Mouse (Mus musculus): Measurements from ENCODE around the gene Ppp1r35. TPM values are rescaled to one million over a fixed set of nuclear protein-coding genes. Genes with fewer than 3 reads are reported as not detected.

Ppp1r35 gene
- total RNA-seq, 1 experiment = 27.6 TPM

DNA sequence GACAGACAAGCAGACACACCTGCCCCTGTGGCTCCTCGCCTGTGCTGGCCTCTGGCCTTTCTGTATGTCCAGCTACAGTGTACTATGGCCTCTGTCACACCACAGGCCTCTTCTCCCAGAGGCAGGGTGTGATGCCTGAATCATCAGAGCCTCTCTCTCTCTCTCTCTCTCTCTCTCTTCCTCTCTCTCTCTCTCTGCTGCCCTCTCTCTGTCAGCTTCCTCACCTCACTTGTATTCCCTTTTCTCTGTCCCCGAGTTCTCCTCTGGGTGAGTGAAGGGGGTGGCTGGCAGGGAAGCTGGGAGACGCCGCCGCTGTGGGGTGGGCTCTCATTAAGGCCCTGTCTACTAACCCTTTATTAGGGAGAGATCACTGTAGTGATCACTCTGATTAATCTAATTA is 40.1 kb upstream of the Ppp1r35 start:
- no peak overlapping the region for H3K27ac ChIP-seq (ENCODE audit: insufficient read depth, low read depth, low read length, poor library complexity, severe bottlenecking)

DNA sequence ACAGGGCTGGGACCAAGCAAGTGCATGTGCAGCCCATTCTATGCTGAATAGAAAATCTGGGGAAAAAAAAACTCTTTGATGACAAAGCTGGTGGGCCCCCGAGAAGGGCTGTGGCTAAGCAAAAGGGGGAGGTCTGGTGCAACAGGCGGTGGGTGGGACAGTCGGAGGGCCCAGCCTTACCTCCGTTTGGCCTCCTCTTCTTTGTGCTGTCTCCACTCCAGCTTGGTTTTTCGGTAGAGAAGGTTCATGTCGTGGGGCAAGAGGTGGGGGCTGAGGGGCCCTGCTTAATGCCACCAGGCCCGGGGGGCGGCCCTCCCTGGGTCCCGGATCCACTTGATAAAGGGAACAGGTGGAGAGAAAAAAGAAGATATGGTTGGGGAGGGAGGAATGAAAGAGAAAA is 39.2 kb upstream of the Ppp1r35 start:
- Histone ChIP-seq H3K4me1 (ENCODE audit: control insufficient read depth in 2 of 2, insufficient read depth in 2 of 2, low read length in 2 of 2, poor library complexity in 1 of 2) (peaks cover 2 to 34% of the 10 kb centered on the region in 2 experiments; a peak in 3 of 4 replicates), H3K36me3 (ENCODE audit: control insufficient read depth, insufficient read depth, low read length, poor library complexity, severe bottlenecking) (peaks cover 9% of the 10 kb centered on the region; the same call in 1 of the 2 replicates), H3K9ac (ENCODE audit: insufficient read depth, low read depth, low read length, poor library complexity, severe bottlenecking) (no peak overlapping the region; the same call in 1 of the 2 replicates), H3K9me3 (ENCODE audit: control insufficient read depth, insufficient read depth, low read depth, low read length) (no peaks in the 10 kb centered on the region), H3K4me3 (ENCODE audit: insufficient read depth in 1 of 2, low read depth in 1 of 2, low read length in 2 of 2, poor library complexity in 1 of 2, severe bottlenecking in 1 of 2) (no peak overlapping the region), H3K27ac (ENCODE audit: insufficient read depth, low read depth, low read length, poor library complexity, severe bottlenecking) (no peak overlapping the region)
- DNase-seq (ENCODE audit: low read depth, low spot score) = no peak
- in situ Hi-C loops (cut with MboI; ENCODE audit: low sequenced_read_pairs in 2 of 2, unreplicated experiment in 2 of 2) = no loop called here
- no peak for TF ChIP-seq ZNF384 (IDR thresholded peaks at IDR 0.05; ENCODE audit: low read depth, low read length)
- TF ChIP-seq HCFC1 (IDR thresholded peaks at IDR 0.05; ENCODE audit: borderline replicate concordance, insufficient read depth, low read length) = no peak
- no peak for TF ChIP-seq ZC3H11A (IDR thresholded peaks at IDR 0.05; ENCODE audit: borderline replicate concordance, low read depth, low read length)
- no peak for TF ChIP-seq MAFK (IDR thresholded peaks at IDR 0.05; ENCODE audit: insufficient read depth, low read depth, low read length)
- no peak for TF ChIP-seq CHD2 (IDR thresholded peaks at IDR 0.05; ENCODE audit: low read depth, low read length)

More for the DNA sequence above, 40.1 kb upstream of the Ppp1r35 start:
- Histone ChIP-seq H3K9ac (ENCODE audit: insufficient read depth, low read depth, low read length, poor library complexity, severe bottlenecking) (no peak overlapping the region), H3K4me3 (ENCODE audit: insufficient read depth in 1 of 2, low read depth in 1 of 2, low read length in 2 of 2, poor library complexity in 1 of 2, severe bottlenecking in 1 of 2) (no peak overlapping the region), H3K4me1 (ENCODE audit: control insufficient read depth in 2 of 2, insufficient read depth in 2 of 2, low read length in 2 of 2, poor library complexity in 1 of 2) (peaks cover 2 to 36% of the 10 kb centered on the region in 2 experiments; a peak in 3 of 4 replicates), H3K9me3 (ENCODE audit: control insufficient read depth, insufficient read depth, low read depth, low read length) (no peaks in the 10 kb centered on the region), H3K36me3 (ENCODE audit: control insufficient read depth, insufficient read depth, low read length, poor library complexity, severe bottlenecking) (peaks cover 9% of the 10 kb centered on the region; the same call in 1 of the 2 replicates)
- in situ Hi-C loops (cut with MboI; ENCODE audit: low sequenced_read_pairs in 2 of 2, unreplicated experiment in 2 of 2) = no loop called here
- DNase-seq (ENCODE audit: low read depth, low spot score) = no peak
- TF ChIP-seq MAFK (IDR thresholded peaks at IDR 0.05; ENCODE audit: insufficient read depth, low read depth, low read length) (no peak), HCFC1 (IDR thresholded peaks at IDR 0.05; ENCODE audit: borderline replicate concordance, insufficient read depth, low read length) (no peak), ZC3H11A (IDR thresholded peaks at IDR 0.05; ENCODE audit: borderline replicate concordance, low read depth, low read length) (no peak), ZNF384 (IDR thresholded peaks at IDR 0.05; ENCODE audit: low read depth, low read length) (no peak), CHD2 (IDR thresholded peaks at IDR 0.05; ENCODE audit: low read depth, low read length) (no peak)

DNA sequence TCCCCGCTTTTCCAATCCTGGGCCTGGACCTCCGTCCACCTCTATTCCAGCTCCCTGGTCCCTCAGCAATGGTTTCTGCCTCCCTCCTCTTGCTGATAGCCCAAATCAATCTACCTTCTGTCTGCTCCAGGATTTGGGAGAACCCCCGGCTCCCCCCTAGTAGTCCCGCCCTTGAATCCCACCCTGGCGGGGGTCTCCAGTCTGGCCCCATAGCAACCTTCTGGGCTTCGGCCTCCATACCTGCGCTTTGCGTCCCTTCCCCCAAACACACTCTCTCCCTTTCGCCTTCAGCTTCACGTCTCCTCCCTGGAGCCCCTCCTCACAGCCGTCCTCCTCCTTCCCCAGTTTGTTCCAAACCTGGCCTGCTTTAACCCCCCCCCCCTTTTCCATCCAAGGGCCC is 38.1 kb upstream of the Ppp1r35 start:
- Histone ChIP-seq H3K4me1 (ENCODE audit: control insufficient read depth in 2 of 2, insufficient read depth in 2 of 2, low read length in 2 of 2, poor library complexity in 1 of 2) (peaks cover 2 to 26% of the 10 kb centered on the region in 2 experiments; a peak in 3 of 4 replicates), H3K27ac (ENCODE audit: insufficient read depth, low read depth, low read length, poor library complexity, severe bottlenecking) (no peak overlapping the region), H3K9ac (ENCODE audit: insufficient read depth, low read depth, low read length, poor library complexity, severe bottlenecking) (peak overlapping the region; percentile 66; the same call in 1 of the 2 replicates), H3K4me3 (ENCODE audit: insufficient read depth in 1 of 2, low read depth in 1 of 2, low read length in 2 of 2, poor library complexity in 1 of 2, severe bottlenecking in 1 of 2) (peak overlapping the region; percentile 90 to 98), H3K9me3 (ENCODE audit: control insufficient read depth, insufficient read depth, low read depth, low read length) (no peaks in the 10 kb centered on the region), H3K36me3 (ENCODE audit: control insufficient read depth, insufficient read depth, low read length, poor library complexity, severe bottlenecking) (peaks cover 4% of the 10 kb centered on the region; the same call in 1 of the 2 replicates)
- DNase-seq (ENCODE audit: low read depth, low spot score) = no peak
- in situ Hi-C loops (cut with MboI; ENCODE audit: low sequenced_read_pairs in 2 of 2, unreplicated experiment in 2 of 2) = no loop called here
- TF ChIP-seq ZNF384 (IDR thresholded peaks at IDR 0.05; ENCODE audit: low read depth, low read length) = no peak
- no peak for TF ChIP-seq MAFK (IDR thresholded peaks at IDR 0.05; ENCODE audit: insufficient read depth, low read depth, low read length)
- TF ChIP-seq HCFC1 (IDR thresholded peaks at IDR 0.05; ENCODE audit: borderline replicate concordance, insufficient read depth, low read length) = no peak
- TF ChIP-seq CHD2 (IDR thresholded peaks at IDR 0.05; ENCODE audit: low read depth, low read length) = no peak
- no peak for TF ChIP-seq ZC3H11A (IDR thresholded peaks at IDR 0.05; ENCODE audit: borderline replicate concordance, low read depth, low read length)

DNA sequence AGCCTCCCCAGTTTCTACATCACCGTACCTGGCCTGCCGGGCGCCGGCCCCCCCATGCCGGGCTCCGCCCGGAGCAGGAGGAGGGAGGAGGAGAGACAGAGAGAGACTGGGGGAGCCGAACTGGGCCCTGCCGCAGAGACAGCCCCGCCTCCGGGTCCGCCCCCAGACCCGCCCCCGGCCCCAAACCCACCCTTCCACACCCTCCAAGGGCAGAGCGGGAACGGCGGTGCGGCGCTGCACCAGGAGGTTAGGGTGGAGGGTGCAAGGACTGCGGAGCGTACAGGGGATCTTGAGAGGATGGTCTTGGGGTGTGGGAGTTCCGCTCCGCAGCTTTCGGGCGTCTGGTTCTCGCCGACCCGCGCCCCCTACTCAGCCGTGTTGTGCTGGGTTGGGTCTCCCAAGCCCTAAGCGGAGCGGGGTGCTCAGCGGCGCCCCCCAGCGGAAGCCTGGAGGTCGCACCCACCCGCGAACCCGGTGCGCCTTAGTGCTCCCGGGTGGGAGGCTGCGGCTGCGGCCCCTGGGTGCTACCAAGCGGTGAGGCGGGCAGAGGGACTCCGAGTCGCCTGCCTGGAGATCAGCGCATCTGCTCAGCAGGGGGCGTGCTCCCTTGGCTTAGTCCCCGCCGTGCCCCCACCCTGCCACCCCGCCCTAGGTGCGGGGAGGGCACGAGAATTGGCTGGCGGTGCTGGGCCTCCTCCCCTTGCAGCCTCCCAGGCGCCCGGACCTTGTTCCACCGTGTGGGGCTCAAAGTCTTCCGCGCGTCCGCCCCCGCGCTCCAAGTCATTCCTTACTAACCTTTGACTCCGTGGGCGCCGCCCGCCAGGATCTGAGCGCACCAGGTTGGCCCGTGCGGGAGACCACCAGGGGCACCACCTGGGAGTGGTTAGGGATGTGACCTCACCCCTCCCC is 37.4 kb upstream of the Ppp1r35 start, which contains the start of gene Nyap1:
TSS of gene Nyap1 (minus strand) at position 585 of the 909 bp plus-strand sequence.
- peak within 1 kb of the TSS; percentile 37; the same call in 1 of the 2 replicates for H3K27ac ChIP-seq (ENCODE audit: insufficient read depth, low read depth, low read length, poor library complexity, severe bottlenecking)
- peaks cover 3% of the 10 kb centered on the region; the same call in 1 of the 2 replicates for H3K36me3 ChIP-seq (ENCODE audit: control insufficient read depth, insufficient read depth, low read length, poor library complexity, severe bottlenecking)
- in situ Hi-C loops (cut with MboI; ENCODE audit: low sequenced_read_pairs in 2 of 2, unreplicated experiment in 2 of 2) = no loop called here
- no peaks in the 10 kb centered on the region for H3K9me3 ChIP-seq (ENCODE audit: control insufficient read depth, insufficient read depth, low read depth, low read length)
- DNase-seq (ENCODE audit: low read depth, low spot score) = peak; percentile 63
- TF ChIP-seq ZNF384 (IDR thresholded peaks at IDR 0.05; ENCODE audit: low read depth, low read length) = no peak
- no peak for TF ChIP-seq ZC3H11A (IDR thresholded peaks at IDR 0.05; ENCODE audit: borderline replicate concordance, low read depth, low read length)
- no peak for TF ChIP-seq CHD2 (IDR thresholded peaks at IDR 0.05; ENCODE audit: low read depth, low read length)
- TF ChIP-seq HCFC1 (IDR thresholded peaks at IDR 0.05; ENCODE audit: borderline replicate concordance, insufficient read depth, low read length) = no peak
- no peak for TF ChIP-seq MAFK (IDR thresholded peaks at IDR 0.05; ENCODE audit: insufficient read depth, low read depth, low read length)
- peaks cover 2 to 21% of the 10 kb centered on the region in 2 experiments; a peak in 3 of 4 replicates for H3K4me1 ChIP-seq (ENCODE audit: control insufficient read depth in 2 of 2, insufficient read depth in 2 of 2, low read length in 2 of 2, poor library complexity in 1 of 2)
- peak within 1 kb of the TSS; percentile 87 for H3K9ac ChIP-seq (ENCODE audit: insufficient read depth, low read depth, low read length, poor library complexity, severe bottlenecking)
- H3K4me3 ChIP-seq (ENCODE audit: insufficient read depth in 1 of 2, low read depth in 1 of 2, low read length in 2 of 2, poor library complexity in 1 of 2, severe bottlenecking in 1 of 2) = peak within 1 kb of the TSS; percentile 90 to 98
